Mouse (Mus musculus): ENCODE measurements at regions not wholly inside any gene's neighbourhood (a gene's known extent, or its start where the extent isn't known, plus 50 kb on each side); places are given as distances from the start of the nearest gene placed in this dataset.

- Histone ChIP-seq H3K4me3 (no peak overlapping the region), H3K36me3 (no peaks in the 10 kb centered on the region), H3K9me3 (replicated peaks) (no peaks in the 10 kb centered on the region), H3K4me1 (peaks cover 14% of the 10 kb centered on the region), H3K27ac (no peak overlapping the region), H3K27me3 (ENCODE audit: low read depth, poor library complexity, severe bottlenecking) (peaks cover 45% of the 10 kb centered on the region)
- DNase-seq (ENCODE audit: low spot score), result no peak
- 59% methylated on average over 8 of the region's 8 CpGs for WGBS
Observed at GRCm38 (mm10) chr1:132820136-132820535, 59.9 kb upstream of the Lrrn2 start.

GRCm38 (mm10) chr1:132818296-132818695, 61.8 kb upstream of the Lrrn2 start:
- H3K27ac ChIP-seq, result no peak overlapping the region
- no peak for DNase-seq (ENCODE audit: low spot score)
- peaks cover 63% of the 10 kb centered on the region for H3K27me3 ChIP-seq (ENCODE audit: low read depth, poor library complexity, severe bottlenecking)
- H3K4me1 ChIP-seq, result peaks cover 18% of the 10 kb centered on the region
- H3K36me3 ChIP-seq, result no peaks in the 10 kb centered on the region
- no peak overlapping the region for H3K4me3 ChIP-seq
- 48% methylated on average over 7 of the region's 7 CpGs for WGBS
- no peaks in the 10 kb centered on the region for H3K9me3 ChIP-seq (replicated peaks)

DNA sequence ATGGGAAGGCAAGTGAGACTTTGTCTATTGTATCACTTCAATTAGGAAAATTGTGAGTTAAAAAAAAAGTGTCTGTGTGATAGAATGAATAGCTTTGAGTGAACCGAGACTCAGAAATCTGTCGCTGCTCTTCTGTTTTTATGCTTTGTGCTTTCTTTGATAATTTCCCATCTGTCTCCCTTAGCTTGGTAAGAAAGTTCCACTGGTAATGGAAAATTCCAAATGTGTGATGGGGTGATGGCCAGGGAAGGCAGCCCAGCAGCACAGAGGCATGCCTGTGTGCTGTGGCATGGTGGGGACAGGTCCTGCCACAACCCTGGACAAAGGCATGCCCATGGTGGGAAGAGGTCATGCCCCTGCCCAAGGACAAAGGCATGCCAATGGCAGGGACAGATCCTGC, 62.7 kb upstream of the Lrrn2 start:
- Histone ChIP-seq H3K27ac (no peak overlapping the region), H3K36me3 (no peaks in the 10 kb centered on the region), H3K4me3 (no peak overlapping the region), H3K9me3 (replicated peaks) (no peaks in the 10 kb centered on the region), H3K4me1 (peaks cover 18% of the 10 kb centered on the region), H3K27me3 (ENCODE audit: low read depth, poor library complexity, severe bottlenecking) (peaks cover 68% of the 10 kb centered on the region)
- DNase-seq (ENCODE audit: low spot score), result no peak
- WGBS, result 99% methylated on average over 2 of the region's 2 CpGs

GRCm38 (mm10) chr1:132805543-132805942, 63.9 kb upstream of the Nfasc start:
- Histone ChIP-seq H3K4me1 (no peaks in the 10 kb centered on the region), H3K36me3 (no peaks in the 10 kb centered on the region), H3K9me3 (replicated peaks) (no peaks in the 10 kb centered on the region), H3K4me3 (no peak overlapping the region), H3K27ac (no peak overlapping the region), H3K27me3 (ENCODE audit: low read depth, poor library complexity, severe bottlenecking) (peaks cover 33% of the 10 kb centered on the region)
- WGBS, result 82% methylated on average over 9 of the region's 9 CpGs
- no peak for DNase-seq (ENCODE audit: low spot score)

GRCm38 (mm10) chr1:132803842-132804241, 62.2 kb upstream of the Nfasc start:
- DNase-seq (ENCODE audit: low spot score), result peak; percentile 23
- no peaks in the 10 kb centered on the region for H3K36me3 ChIP-seq
- H3K27ac ChIP-seq, result no peak overlapping the region
- 83% methylated on average over 9 of the region's 9 CpGs for WGBS
- H3K27me3 ChIP-seq (ENCODE audit: low read depth, poor library complexity, severe bottlenecking), result peaks cover 48% of the 10 kb centered on the region
- no peaks in the 10 kb centered on the region for H3K9me3 ChIP-seq (replicated peaks)
- no peak overlapping the region for H3K4me3 ChIP-seq
- H3K4me1 ChIP-seq, result peaks cover 7% of the 10 kb centered on the region

- peak; percentile 28 for DNase-seq (ENCODE audit: low spot score)
- Histone ChIP-seq H3K36me3 (no peaks in the 10 kb centered on the region), H3K4me1 (peaks cover 7% of the 10 kb centered on the region), H3K9me3 (replicated peaks) (no peaks in the 10 kb centered on the region), H3K4me3 (no peak overlapping the region), H3K27ac (no peak overlapping the region), H3K27me3 (ENCODE audit: low read depth, poor library complexity, severe bottlenecking) (peaks cover 59% of the 10 kb centered on the region)
- WGBS, result 41% methylated on average over 4 of the region's 4 CpGs
Observed at GRCm38 (mm10) chr1:132802380-132802779, 60.8 kb upstream of the Nfasc start.

DNA sequence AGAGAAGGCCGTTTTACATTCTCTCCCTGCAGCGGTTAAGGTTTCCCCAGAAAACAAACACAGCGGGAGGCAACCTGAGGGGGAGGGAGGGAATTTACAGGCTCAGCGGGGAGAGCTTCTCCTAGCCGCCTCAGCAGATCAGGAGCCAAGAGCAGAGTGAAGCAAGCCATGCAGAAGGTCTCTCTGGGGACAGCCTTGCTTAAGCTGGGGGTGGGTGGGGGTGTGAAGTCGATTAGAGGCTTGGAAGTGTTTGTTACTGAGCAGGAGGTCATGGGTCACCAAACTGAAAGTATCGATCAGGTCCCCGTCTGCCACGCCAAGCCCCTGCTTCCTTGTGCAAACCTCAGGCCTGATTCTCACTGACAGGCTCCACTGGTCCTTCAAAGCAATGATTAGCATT, 58.7 kb upstream of the Nfasc start:
- H3K27me3 ChIP-seq (ENCODE audit: low read depth, poor library complexity, severe bottlenecking), result peaks cover 52% of the 10 kb centered on the region
- H3K9me3 ChIP-seq (replicated peaks), result no peaks in the 10 kb centered on the region
- DNase-seq (ENCODE audit: low spot score), result peak; percentile 20
- WGBS, result 2% methylated on average over 9 of the region's 9 CpGs
- peaks cover 7% of the 10 kb centered on the region for H3K4me1 ChIP-seq
- no peak overlapping the region for H3K27ac ChIP-seq
- no peaks in the 10 kb centered on the region for H3K36me3 ChIP-seq
- H3K4me3 ChIP-seq, result no peak overlapping the region

DNA sequence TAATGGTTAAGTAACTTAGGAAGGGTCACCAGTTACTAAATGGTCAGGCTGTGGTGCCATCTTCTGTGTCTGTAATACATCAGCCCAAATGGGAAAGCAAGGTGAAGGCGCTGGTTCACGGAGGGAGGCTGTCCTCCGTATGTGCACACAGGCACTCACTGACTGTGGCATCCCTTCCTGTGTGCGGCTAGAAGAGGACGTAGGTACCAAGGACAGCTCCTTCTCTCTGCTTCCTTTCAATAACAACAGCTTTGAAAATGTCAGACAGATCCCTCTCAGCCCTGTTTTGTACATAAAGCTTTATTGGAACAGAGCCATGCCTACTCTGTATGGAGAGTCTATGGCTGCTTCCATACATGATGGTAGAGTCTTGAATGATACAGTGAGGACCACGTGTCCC, 57.7 kb upstream of the Nfasc start:
- peak; percentile 54 for DNase-seq (ENCODE audit: low spot score)
- no peak overlapping the region for H3K27ac ChIP-seq
- no peaks in the 10 kb centered on the region for H3K36me3 ChIP-seq
- H3K27me3 ChIP-seq (ENCODE audit: low read depth, poor library complexity, severe bottlenecking), result peaks cover 52% of the 10 kb centered on the region
- H3K4me3 ChIP-seq, result no peak overlapping the region
- H3K4me1 ChIP-seq, result peaks cover 7% of the 10 kb centered on the region
- H3K9me3 ChIP-seq (replicated peaks), result no peaks in the 10 kb centered on the region
- 4% methylated on average over 6 of the region's 6 CpGs for WGBS

- Histone ChIP-seq H3K9me3 (replicated peaks) (no peaks in the 10 kb centered on the region), H3K4me3 (no peak overlapping the region), H3K27ac (no peak overlapping the region), H3K36me3 (no peaks in the 10 kb centered on the region), H3K4me1 (no peaks in the 10 kb centered on the region), H3K27me3 (ENCODE audit: low read depth, poor library complexity, severe bottlenecking) (peaks cover 17% of the 10 kb centered on the region)
- WGBS, result 80% methylated on average over 1 of the region's 1 CpGs
- DNase-seq (ENCODE audit: low spot score), result no peak
Observed at GRCm38 (mm10) chr1:132794462-132794861, 52.9 kb upstream of the Nfasc start.
